Mouse (Mus musculus): Measurements from ENCODE around the gene AU040320.

Gene AU040320

GRCm38 (mm10) chr4:126860268-126860986, 107.1 kb downstream of the AU040320 start:
- DNase-seq = no peak

GRCm38 (mm10) chr4:126861514-126862266, 108.3 kb downstream of the AU040320 start:
- DNase-seq = no peak

GRCm38 (mm10) chr4:126868699-126869098, 115.4 kb downstream of the AU040320 start:
- DNase-seq = no peak

- no peak for DNase-seq
Observed at GRCm38 (mm10) chr4:126872717-126873116, 119.4 kb downstream of the AU040320 start.

GRCm38 (mm10) chr4:126879560-126880275, 126.4 kb downstream of the AU040320 start:
- no peak for DNase-seq

GRCm38 (mm10) chr4:126883602-126884001, 130.3 kb downstream of the AU040320 start:
- DNase-seq = no peak

- peak; percentile 10 to 16 for DNase-seq
Observed at GRCm38 (mm10) chr4:126885953-126886352, 132.6 kb downstream of the AU040320 start.

GRCm38 (mm10) chr4:126889879-126890278, 136.5 kb downstream of the AU040320 start:
- DNase-seq = no peak
